In genomic region chr4:138282834-138283233, GRCm38 (mm10) we compare ENCODE assay signal across 8 mouse cellular contexts. TPM values are rescaled to one million over a fixed set of nuclear protein-coding genes. Genes with fewer than 3 reads are reported as not detected.
A peak's percentile ranks its signal among the peaks of the same experiment; 100 is the strongest.
DNase-seq lines count a peak whose midpoint lies in the region; ATAC-seq and TF ChIP-seq lines count a peak whose summit lies in the region.

No protein-coding gene starts in this region.

- H3K4me3 ChIP-seq in limb, embryonic 11.5 days (ENCODE audit: low read depth, low read length), result no peak overlapping the region
- no peak overlapping the region for H3K4me3 ChIP-seq in midbrain, postnatal 0 days (ENCODE audit: low read depth, low read length)

- DNase-seq in 3134 (ENCODE audit: extremely low read depth, insufficient read length, low spot score), result peak; percentile 39
- peak; percentile 62 for DNase-seq in Muller cell, postnatal 12 days (ENCODE audit: inconsistent ontology term)
- DNase-seq in cerebellum, adult 9-10 months, result peak; percentile 77
- DNase-seq in frontal cortex, postnatal 10 days (ENCODE audit: low spot score in 2 of 2), result peak; percentile 47 to 55
- DNase-seq in kidney, adult 18-20 months, result peak; percentile 55
- peak; percentile 73 for DNase-seq in limb, embryonic 11.5 days (ENCODE audit: low spot score)
- peak; percentile 94 for DNase-seq in midbrain, postnatal 0 days (ENCODE audit: low spot score)
- peak; percentile 93 for DNase-seq in splenic B cell, adult 2 months (ENCODE audit: low read depth, low spot score)

- no peak overlapping the region for H3K9ac ChIP-seq in limb, embryonic 11.5 days (ENCODE audit: low read length)
- H3K9ac ChIP-seq in midbrain, postnatal 0 days (replicated peaks; ENCODE audit: low read length, poor library complexity, severe bottlenecking), result no peak overlapping the region

- H3K27me3 ChIP-seq in limb, embryonic 11.5 days (ENCODE audit: control insufficient read depth, insufficient read depth, low read length), result no peaks in the 10 kb centered on the region
- H3K27me3 ChIP-seq in midbrain, postnatal 0 days (ENCODE audit: insufficient read depth, low read length), result no peaks in the 10 kb centered on the region
- no peaks in the 10 kb centered on the region for H3K27me3 ChIP-seq in splenic B cell, adult 2 months (ENCODE audit: control insufficient read depth, insufficient read depth, low read length, poor library complexity, severe bottlenecking)

- peak; percentile 99 for TF ChIP-seq CTCF in midbrain, postnatal 0 days (IDR thresholded peaks at IDR 0.05)

- no peaks in the 10 kb centered on the region for H3K36me3 ChIP-seq in limb, embryonic 11.5 days (ENCODE audit: control insufficient read depth, insufficient read depth, low read length)
- H3K36me3 ChIP-seq in midbrain, postnatal 0 days (ENCODE audit: insufficient read depth, low read length), result no peaks in the 10 kb centered on the region
- H3K36me3 ChIP-seq in splenic B cell, adult 2 months (ENCODE audit: control insufficient read depth, insufficient read depth, low read length, poor library complexity, severe bottlenecking), result no peaks in the 10 kb centered on the region

- H3K9me3 ChIP-seq in limb, embryonic 11.5 days (ENCODE audit: control insufficient read depth, low read length), result 0 out of 2 replicates have a peak, but pooled peaks cover 2% of the 10 kb centered on the region
- H3K9me3 ChIP-seq in midbrain, postnatal 0 days (ENCODE audit: low read length), result no peaks in the 10 kb centered on the region

- no peak overlapping the region for H3K27ac ChIP-seq in limb, embryonic 11.5 days (replicated peaks; ENCODE audit: low read depth, low read length)
- H3K27ac ChIP-seq in midbrain, postnatal 0 days (ENCODE audit: low read depth, low read length), result no peak overlapping the region

- 30% methylated on average over 4 of the region's 4 CpGs for WGBS in limb, embryonic 11.5 days
- WGBS in midbrain, postnatal 0 days, result 24% methylated on average over 4 of the region's 4 CpGs

- no peak overlapping the region for H3K4me2 ChIP-seq in limb, embryonic 11.5 days (ENCODE audit: low read depth, severe bottlenecking)
- no peak overlapping the region for H3K4me2 ChIP-seq in midbrain, postnatal 0 days (ENCODE audit: low read depth, low read length, poor library complexity, severe bottlenecking)

- ATAC-seq in limb, embryonic 11.5 days (ENCODE audit: insufficient number of reproducible peaks, low FRiP score, low TSS enrichment, low read depth), result no peak
- peak; percentile 51; the same call in 1 of the 2 replicates for ATAC-seq in midbrain, postnatal 0 days (ENCODE audit: low FRiP score)

- no peaks in the 10 kb centered on the region for H3K4me1 ChIP-seq in limb, embryonic 11.5 days (ENCODE audit: control insufficient read depth, insufficient read depth, low read length)
- no peaks in the 10 kb centered on the region for H3K4me1 ChIP-seq in midbrain, postnatal 0 days (ENCODE audit: insufficient read depth, low read length)

RNA-seq across cellular contexts. Expression of gene Ddost, which starts 21.7 kb away (rescaled TPM):
- 258 and 272 TPM in 2 replicates for polyA plus RNA-seq in limb, embryonic 11.5 days (2014; fragmentation: Nextera tagmentation; extraction: Ambion mirVana)
- total RNA-seq in midbrain, postnatal 0 days (2014; rRNA removed), result 203 and 215 TPM in 2 replicates
- 207 and 220 TPM in 2 replicates for polyA plus RNA-seq in midbrain, postnatal 0 days (2015; fragmentation: Nextera tagmentation; extraction: Ambion mirVana)

RNA-seq across cellular contexts. Expression of gene Kif17, which starts 32.6 kb away (rescaled TPM):
- polyA plus RNA-seq in limb, embryonic 11.5 days (2014; fragmentation: Nextera tagmentation; extraction: Ambion mirVana), result 0.68 and 0.70 TPM in 2 replicates
- 3.3 and 5.0 TPM in 2 replicates for total RNA-seq in midbrain, postnatal 0 days (2014; rRNA removed)
- polyA plus RNA-seq in midbrain, postnatal 0 days (2015; fragmentation: Nextera tagmentation; extraction: Ambion mirVana), result 6.0 and 6.3 TPM in 2 replicates

RNA-seq across cellular contexts. Expression of gene Sh2d5, which starts 32.6 kb away (rescaled TPM):
- 1.3 and 1.4 TPM in 2 replicates for polyA plus RNA-seq in limb, embryonic 11.5 days (2014; fragmentation: Nextera tagmentation; extraction: Ambion mirVana)
- total RNA-seq in midbrain, postnatal 0 days (2014; rRNA removed), result 23.8 and 29.8 TPM in 2 replicates
- polyA plus RNA-seq in midbrain, postnatal 0 days (2015; fragmentation: Nextera tagmentation; extraction: Ambion mirVana), result 18.4 and 19.2 TPM in 2 replicates

RNA-seq across cellular contexts. Expression of gene Pink1, which starts 43.3 kb away (rescaled TPM):
- 17.8 and 18.5 TPM in 2 replicates for polyA plus RNA-seq in limb, embryonic 11.5 days (2014; fragmentation: Nextera tagmentation; extraction: Ambion mirVana)
- total RNA-seq in midbrain, postnatal 0 days (2014; rRNA removed), result 255 and 261 TPM in 2 replicates
- 149 and 150 TPM in 2 replicates for polyA plus RNA-seq in midbrain, postnatal 0 days (2015; fragmentation: Nextera tagmentation; extraction: Ambion mirVana)

Comparison
In these comparisons a context has a peak if more than half of its experiments do, and no peak if none do; other contexts are left out.
1. DNase-seq: peak in every context shown above with its lines; median percentile 94 in midbrain, postnatal 0 days; 93 in splenic B cell, adult 2 months; 77 in cerebellum, adult 9-10 months; 73 in limb, embryonic 11.5 days; 62 in Muller cell, postnatal 12 days; 55 in kidney, adult 18-20 months; 51 in frontal cortex, postnatal 10 days; 39 in 3134.